22 mouse cellular contexts compared by ENCODE assay signal in genomic region chr7:65629846-65630245, GRCm38 (mm10). TPM values are rescaled to one million over a fixed set of nuclear protein-coding genes. Genes with fewer than 3 reads are reported as not detected.
DNase-seq lines count a peak whose midpoint lies in the region; ATAC-seq and TF ChIP-seq lines count a peak whose summit lies in the region.
"Had no signal": no experiment of that assay in that cellular context is flagged by ENCODE, and none has a peak within 500 bp of the region (broad histone marks: within the 10 kb centered on the region; RNA-seq: fewer than 3 reads in every experiment).

No protein-coding gene starts in this region.

- TF ChIP-seq RAD21 in MEL (IDR thresholded peaks at IDR 0.05; ENCODE audit: low read depth, low read length) = no peak

- no peak for TF ChIP-seq CTCF in testis, adult 2 months (IDR thresholded peaks at IDR 0.05; ENCODE audit: control insufficient read depth, insufficient read depth, insufficient replicate concordance, low read depth, low read length)
- TF ChIP-seq CTCF in MEL (IDR thresholded peaks at IDR 0.05 in 2 of 3, conservative IDR thresholded peaks at IDR 0.05 in 1 of 3; ENCODE audit: control insufficient read depth in 1 of 3, insufficient read depth in 1 of 3, low read depth in 2 of 3, low read length in 3 of 3, poor library complexity in 1 of 3, severe bottlenecking in 1 of 3) = no peak

- H3K79me2 ChIP-seq in MEL (ENCODE audit: control insufficient read depth, insufficient read depth, low read length, poor library complexity) = no peaks in the 10 kb centered on the region

- H3K4me1 ChIP-seq in testis, adult 2 months (ENCODE audit: control insufficient read depth, insufficient read depth, low read length) = no peaks in the 10 kb centered on the region
- H3K4me1 ChIP-seq in MEL (ENCODE audit: control insufficient read depth in 1 of 2, insufficient read depth in 2 of 2, low read length in 2 of 2) = peaks cover 0 to 7% of the 10 kb centered on the region in 2 experiments; a peak in 1 of 4 replicates
- H3K4me1 ChIP-seq in midbrain, embryonic 13.5 days (replicated peaks) = no peaks in the 10 kb centered on the region
- no peaks in the 10 kb centered on the region for H3K4me1 ChIP-seq in liver, embryonic 11.5 days (replicated peaks; ENCODE audit: control insufficient read depth, insufficient read depth, low read length)
- H3K4me1 ChIP-seq: embryonic facial prominence, embryonic 12.5 days; forebrain, embryonic 10.5 days had no signal

- no peak for ATAC-seq in midbrain, embryonic 13.5 days
- ATAC-seq in liver, embryonic 11.5 days (replicated peaks; ENCODE audit: low FRiP score) = no peak
- ATAC-seq: forebrain, embryonic 14.5 days; forebrain, embryonic 16.5 days; Patski had no signal

- H3K4me2 ChIP-seq in midbrain, embryonic 13.5 days (replicated peaks) = no peak overlapping the region
- H3K4me2 ChIP-seq in liver, embryonic 11.5 days = no peak overlapping the region
- H3K4me2 ChIP-seq: embryonic facial prominence, embryonic 12.5 days; forebrain, embryonic 12.5 days had no signal

- peak overlapping the region; percentile 39; the same call in 1 of the 2 replicates for H3K27ac ChIP-seq in testis, adult 2 months (ENCODE audit: control insufficient read depth, insufficient read depth, low read depth, low read length)
- H3K27ac ChIP-seq in MEL (ENCODE audit: control insufficient read depth, low read depth, low read length) = no peak overlapping the region
- no peak overlapping the region for H3K27ac ChIP-seq in midbrain, embryonic 13.5 days
- H3K27ac ChIP-seq in liver, embryonic 11.5 days (ENCODE audit: low read depth, low read length) = no peak overlapping the region
- H3K27ac ChIP-seq: embryonic facial prominence, embryonic 10.5 days; embryonic facial prominence, embryonic 12.5 days; forebrain, embryonic 10.5 days; forebrain, embryonic 12.5 days had no signal

- no peak for TF ChIP-seq EP300 in MEL (IDR thresholded peaks at IDR 0.05; ENCODE audit: low read depth in 1 of 2, low read length in 2 of 2)

- 91% methylated on average over 1 of the region's 1 CpGs for WGBS in midbrain, embryonic 13.5 days
- 83% methylated on average over 1 of the region's 1 CpGs for WGBS in liver, embryonic 11.5 days

- no peak overlapping the region for H3K4me3 ChIP-seq in testis, adult 2 months (ENCODE audit: control insufficient read depth, low read depth, low read length)
- no peak overlapping the region for H3K4me3 ChIP-seq in MEL (ENCODE audit: control insufficient read depth in 1 of 2, insufficient read depth in 1 of 2, low read depth in 2 of 2, low read length in 2 of 2)
- H3K4me3 ChIP-seq in midbrain, embryonic 13.5 days (replicated peaks) = no peak overlapping the region
- H3K4me3 ChIP-seq in liver, embryonic 11.5 days (ENCODE audit: low read depth, low read length) = no peak overlapping the region
- H3K4me3 ChIP-seq: embryonic facial prominence, embryonic 10.5 days; embryonic facial prominence, embryonic 12.5 days; forebrain, embryonic 10.5 days; forebrain, embryonic 12.5 days had no signal

- no peak for TF ChIP-seq POLR2A in testis, adult 2 months (IDR thresholded peaks at IDR 0.05; ENCODE audit: control insufficient read depth, low read depth, low read length)
- TF ChIP-seq POLR2A in MEL (IDR thresholded peaks at IDR 0.05; ENCODE audit: control insufficient read depth in 1 of 2, insufficient read depth in 1 of 2, low read depth in 1 of 2, low read length in 2 of 2, poor library complexity in 1 of 2) = no peak

- no peaks in the 10 kb centered on the region for H3K27me3 ChIP-seq in testis, adult 2 months (ENCODE audit: control insufficient read depth, insufficient read depth, low read length)
- no peaks in the 10 kb centered on the region for H3K27me3 ChIP-seq in MEL (ENCODE audit: control insufficient read depth in 1 of 2, insufficient read depth in 2 of 2, low read length in 2 of 2)
- H3K27me3 ChIP-seq in midbrain, embryonic 13.5 days = no peaks in the 10 kb centered on the region
- H3K27me3 ChIP-seq in liver, embryonic 11.5 days (replicated peaks; ENCODE audit: control insufficient read depth, insufficient read depth, low read length) = no peaks in the 10 kb centered on the region
- H3K27me3 ChIP-seq: embryonic facial prominence, embryonic 12.5 days; forebrain, embryonic 12.5 days; Patski had no signal

- DNase-seq in testis, postnatal 14 days (ENCODE audit: low spot score) = no peak
- DNase-seq in MEL (ENCODE audit: low read depth, low spot score) (peak; percentile 73), ZHBTc4 (ENCODE audit: low read depth, low spot score) (peak; percentile 57)
- DNase-seq in adrenal gland, adult 18-20 months (ENCODE audit: low spot score in 2 of 2) = no peak
- DNase-seq in liver, embryonic 11.5 days (ENCODE audit: low spot score) = no peak
- DNase-seq: adrenal gland, adult 8-10 months; adrenal gland, postnatal 14 days; cerebellum, adult 11-12 months; cerebellum, adult 2 months; cerebellum, adult 9-10 months; cerebellum, postnatal 10 days; cerebellum, postnatal 25 days had no signal

- no peaks in the 10 kb centered on the region for H3K36me3 ChIP-seq in testis, adult 2 months (ENCODE audit: control insufficient read depth, insufficient read depth, low read length)
- H3K36me3 ChIP-seq in MEL (ENCODE audit: control insufficient read depth in 1 of 2, insufficient read depth in 2 of 2, low read length in 2 of 2) = no peaks in the 10 kb centered on the region; a peak in 1 of 4 replicates
- H3K36me3 ChIP-seq in midbrain, embryonic 13.5 days = no peaks in the 10 kb centered on the region
- H3K36me3 ChIP-seq in liver, embryonic 11.5 days (ENCODE audit: control insufficient read depth, insufficient read depth, low read length) = no peaks in the 10 kb centered on the region
- H3K36me3 ChIP-seq: embryonic facial prominence, embryonic 10.5 days; embryonic facial prominence, embryonic 12.5 days; forebrain, embryonic 10.5 days; forebrain, embryonic 12.5 days; G1E had no signal

- no peaks in the 10 kb centered on the region for H3K9me3 ChIP-seq in MEL (replicated peaks; ENCODE audit: insufficient read depth, low read length)
- no peaks in the 10 kb centered on the region for H3K9me3 ChIP-seq in midbrain, embryonic 13.5 days
- H3K9me3 ChIP-seq in liver, embryonic 11.5 days (ENCODE audit: control insufficient read depth, low read length) = no peaks in the 10 kb centered on the region
- H3K9me3 ChIP-seq: embryonic facial prominence, embryonic 10.5 days; embryonic facial prominence, embryonic 12.5 days; forebrain, embryonic 10.5 days; forebrain, embryonic 12.5 days; G1E had no signal

- H3K9ac ChIP-seq in MEL (ENCODE audit: control insufficient read depth, low read depth, low read length, poor library complexity, severe bottlenecking) = no peak overlapping the region
- H3K9ac ChIP-seq in midbrain, embryonic 13.5 days (replicated peaks) = no peak overlapping the region
- no peak overlapping the region for H3K9ac ChIP-seq in liver, embryonic 11.5 days (ENCODE audit: low read depth, low read length)
- H3K9ac ChIP-seq: embryonic facial prominence, embryonic 12.5 days; forebrain, embryonic 12.5 days had no signal

TF ChIP-seq in MEL, 35 proteins besides CTCF, POLR2A, EP300 and RAD21:
- TF ChIP-seq USF1 (IDR thresholded peaks at IDR 0.05; ENCODE audit: low read depth, low read length) (no peak), KAT2A (conservative IDR thresholded peaks at IDR 0.05; ENCODE audit: low read depth, low read length) (no peak), MAFK (IDR thresholded peaks at IDR 0.05; ENCODE audit: borderline replicate concordance, low read depth, low read length) (no peak), POLR2AphosphoS5 (IDR thresholded peaks at IDR 0.05; ENCODE audit: borderline replicate concordance, low read depth, low read length) (no peak), HCFC1 (IDR thresholded peaks at IDR 0.05; ENCODE audit: low read depth, low read length) (no peak), UBTF (IDR thresholded peaks at IDR 0.05; ENCODE audit: borderline replicate concordance, insufficient read depth, low read depth, low read length) (no peak), GABPA (IDR thresholded peaks at IDR 0.05; ENCODE audit: low read depth, low read length) (no peak), NRF1 (IDR thresholded peaks at IDR 0.05; ENCODE audit: insufficient read depth, low read depth, low read length, poor library complexity, severe bottlenecking) (no peak), CHD1 (IDR thresholded peaks at IDR 0.05; ENCODE audit: low read depth, low read length) (no peak), TCF12 (IDR thresholded peaks at IDR 0.05; ENCODE audit: low read depth, low read length) (no peak), CHD2 (IDR thresholded peaks at IDR 0.05; ENCODE audit: low read length) (no peak), ZMIZ1 (IDR thresholded peaks at IDR 0.05; ENCODE audit: low read depth, low read length) (no peak), ZKSCAN1 (IDR thresholded peaks at IDR 0.05; ENCODE audit: low read depth, low read length) (no peak), SMC3 (IDR thresholded peaks at IDR 0.05; ENCODE audit: low read depth, low read length) (no peak), MXI1 (IDR thresholded peaks at IDR 0.05; ENCODE audit: low read depth, low read length) (no peak), ELF1 (IDR thresholded peaks at IDR 0.05; ENCODE audit: low read depth, low read length) (no peak)

RNA-seq across cellular contexts. Expression of gene Tarsl2, which starts 14.9 kb away (rescaled TPM):
- 4.3 and 5.0 TPM in 2 replicates for polyA plus RNA-seq in testis, adult 2 months (2012; rRNA removed)
- total RNA-seq in MEL (2012; rRNA removed) = 15.3 and 18.7 TPM in 2 replicates
- 10 to 100 TPM in 1 of 2 experiments, not detected in 1; 26.3 TPM for polyA plus RNA-seq in MEL (2012; ENCODE audit: insufficient read depth in 1 of 2, insufficient read length in 2 of 2, low read depth in 1 of 2, low replicate concordance in 2 of 2, missing spikeins in 1 of 2)
- 10 to 100 TPM; 12.7 to 18.1 TPM for total RNA-seq in adrenal gland, adult 18-20 months (2021)
- polyA plus RNA-seq in midbrain, embryonic 13.5 days (2015; fragmentation: Nextera tagmentation; extraction: Ambion mirVana) = 10.1 and 11.2 TPM in 2 replicates
- 35.4 and 39.3 TPM in 2 replicates for polyA plus RNA-seq in liver, embryonic 11.5 days (2014; fragmentation: Nextera tagmentation; extraction: Ambion mirVana)

Comparison
In these comparisons a context has a peak if more than half of its experiments do, and no peak if none do; other contexts are left out.
1. DNase-seq: peak in MEL (single experiment) and ZHBTc4 (single experiment); none in testis, postnatal 14 days (single experiment), adrenal gland, adult 18-20 months (0 of 2) and liver, embryonic 11.5 days (single experiment).